Mouse (Mus musculus): Measurements from ENCODE around the gene Mrpl37. TPM values are rescaled to one million over a fixed set of nuclear protein-coding genes. Genes with fewer than 3 reads are reported as not detected.

Gene Mrpl37
- polyA plus RNA-seq, 1 experiment from 2014 or later = 125 TPM

DNA sequence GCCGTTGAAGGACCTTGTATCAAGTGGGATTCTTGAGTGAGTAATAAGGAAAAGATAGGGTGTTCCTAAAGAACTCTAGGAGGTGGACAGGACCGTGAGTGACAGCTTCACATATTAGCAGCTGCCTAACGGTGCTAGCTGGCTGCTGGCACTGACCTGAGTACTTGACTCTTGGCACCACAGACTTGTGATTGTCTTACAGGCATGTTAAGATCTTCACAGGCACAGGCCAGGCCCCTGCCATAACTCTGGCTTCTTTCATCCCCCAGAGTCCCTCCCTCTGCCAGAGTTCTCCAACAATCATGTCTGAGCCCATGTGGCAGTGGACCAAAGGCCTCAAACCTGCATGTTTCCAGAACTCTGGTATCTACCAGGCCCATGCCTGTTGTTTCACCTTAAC is 48.1 kb downstream of the Mrpl37 start:
- peaks cover 2% of the 10 kb centered on the region; the same call in 1 of the 2 replicates for H3K36me3 ChIP-seq (ENCODE audit: control insufficient read depth, insufficient read depth, low read length)
- 59% methylated on average over 3 of the region's 3 CpGs for WGBS
- H3K4me1 ChIP-seq (ENCODE audit: control insufficient read depth, insufficient read depth, low read length) = peaks cover 30% of the 10 kb centered on the region
- H3K9me3 ChIP-seq (ENCODE audit: control insufficient read depth, low read length) = no peaks in the 10 kb centered on the region
- no peak overlapping the region for H3K4me2 ChIP-seq (replicated peaks; ENCODE audit: low read depth, low read length)
- no peak for ATAC-seq (ENCODE audit: low FRiP score, low TSS enrichment)
- H3K9ac ChIP-seq (ENCODE audit: low read depth, low read length) = no peak overlapping the region
- H3K27me3 ChIP-seq (ENCODE audit: control insufficient read depth, insufficient read depth, low read length) = no peaks in the 10 kb centered on the region
- no peak overlapping the region for H3K27ac ChIP-seq (ENCODE audit: low read depth, low read length)
- no peak overlapping the region for H3K4me3 ChIP-seq (ENCODE audit: low read length)

DNA sequence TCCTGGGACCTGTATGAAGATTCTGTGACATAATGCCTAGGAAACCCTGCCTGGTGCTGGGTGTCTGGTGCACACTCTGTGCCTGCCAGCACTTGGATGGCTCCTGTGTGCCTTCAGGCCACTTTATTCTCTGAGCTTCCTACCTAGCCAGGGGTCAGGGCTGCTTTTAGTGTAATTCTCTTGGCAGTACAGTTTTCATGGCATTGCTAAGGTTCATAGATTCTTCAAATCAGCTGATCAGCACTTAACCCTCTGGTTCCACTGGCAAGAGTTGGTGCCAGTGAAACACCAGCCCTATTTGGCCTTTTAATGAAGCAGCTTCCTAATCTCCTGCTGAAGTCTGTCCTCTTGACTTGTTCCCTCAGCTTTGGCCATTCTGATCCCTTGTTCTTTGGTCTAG is 49.4 kb downstream of the Mrpl37 start:
- H3K4me1 ChIP-seq (ENCODE audit: control insufficient read depth, insufficient read depth, low read length) = peaks cover 30% of the 10 kb centered on the region
- no peak overlapping the region for H3K9ac ChIP-seq (ENCODE audit: low read depth, low read length)
- no peaks in the 10 kb centered on the region for H3K9me3 ChIP-seq (ENCODE audit: control insufficient read depth, low read length)
- ATAC-seq (ENCODE audit: low FRiP score, low TSS enrichment) = no peak
- no peak overlapping the region for H3K27ac ChIP-seq (ENCODE audit: low read depth, low read length)
- no peak overlapping the region for H3K4me3 ChIP-seq (ENCODE audit: low read length)
- no peak overlapping the region for H3K4me2 ChIP-seq (replicated peaks; ENCODE audit: low read depth, low read length)
- H3K27me3 ChIP-seq (ENCODE audit: control insufficient read depth, insufficient read depth, low read length) = no peaks in the 10 kb centered on the region
- H3K36me3 ChIP-seq (ENCODE audit: control insufficient read depth, insufficient read depth, low read length) = peaks cover 2% of the 10 kb centered on the region; the same call in 1 of the 2 replicates

DNA sequence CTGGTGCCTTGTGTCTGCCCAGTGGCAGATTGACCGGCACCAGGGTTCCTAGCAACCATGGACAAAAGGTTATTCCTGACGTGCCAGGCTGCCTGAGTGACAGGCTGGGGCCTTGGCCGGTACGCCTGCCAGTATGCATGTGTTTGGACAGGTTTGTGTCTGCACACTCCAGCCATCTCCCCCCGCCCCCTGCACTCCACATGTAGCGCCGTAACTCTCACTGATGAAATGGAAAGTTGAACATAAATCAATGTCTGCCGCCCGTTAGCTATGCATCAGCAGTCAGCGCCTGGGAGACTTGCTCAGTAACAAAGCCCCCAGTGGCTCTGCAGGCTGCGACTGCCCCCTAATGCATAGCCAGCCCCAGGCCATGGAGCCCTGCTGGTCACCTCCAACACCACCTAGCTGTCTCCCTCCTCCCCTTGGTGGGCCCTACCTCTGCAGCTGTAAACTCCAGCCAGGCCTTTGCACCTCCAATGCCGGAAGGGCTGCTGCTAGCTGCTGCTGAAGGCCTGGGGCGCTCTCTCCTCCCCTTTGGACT is 50.6 kb downstream of the Mrpl37 start:
- WGBS = 14% methylated on average over 13 of the region's 13 CpGs
- Histone ChIP-seq H3K4me1 (ENCODE audit: control insufficient read depth, insufficient read depth, low read length) (peaks cover 30% of the 10 kb centered on the region), H3K4me3 (ENCODE audit: low read length) (no peak overlapping the region), H3K9ac (ENCODE audit: low read depth, low read length) (no peak overlapping the region), H3K27me3 (ENCODE audit: control insufficient read depth, insufficient read depth, low read length) (no peaks in the 10 kb centered on the region), H3K4me2 (replicated peaks; ENCODE audit: low read depth, low read length) (no peak overlapping the region), H3K27ac (ENCODE audit: low read depth, low read length) (peak overlapping the region; percentile 53), H3K9me3 (ENCODE audit: control insufficient read depth, low read length) (no peaks in the 10 kb centered on the region), H3K36me3 (ENCODE audit: control insufficient read depth, insufficient read depth, low read length) (peaks cover 2% of the 10 kb centered on the region; the same call in 1 of the 2 replicates)
- ATAC-seq (ENCODE audit: low FRiP score, low TSS enrichment) = peak; percentile 90

DNA sequence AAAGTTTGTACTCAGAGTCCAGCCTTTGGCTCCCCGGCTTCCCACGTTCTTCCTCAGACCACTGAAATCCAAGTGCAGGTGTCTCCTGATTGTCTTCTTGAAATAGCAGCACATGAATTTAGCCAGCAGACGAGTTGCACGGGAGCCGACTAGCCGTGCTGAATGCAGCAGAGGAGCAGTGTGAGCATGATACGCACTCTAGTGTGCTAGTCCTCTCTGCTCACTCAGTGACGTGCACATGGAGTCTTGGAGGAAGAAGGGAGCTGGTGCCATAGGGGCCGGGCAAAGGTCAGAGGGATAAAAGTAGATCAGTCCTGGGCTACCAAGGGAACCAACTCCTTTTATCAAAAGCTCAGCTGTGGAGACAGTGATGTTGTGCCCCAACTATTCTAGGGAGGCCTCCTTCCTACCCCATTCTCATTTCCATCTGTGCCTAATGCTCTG is 52.8 kb downstream of the Mrpl37 start:
- no peak overlapping the region for H3K4me2 ChIP-seq (replicated peaks; ENCODE audit: low read depth, low read length)
- H3K4me1 ChIP-seq (ENCODE audit: control insufficient read depth, insufficient read depth, low read length) = peaks cover 26% of the 10 kb centered on the region
- WGBS = 76% methylated on average over 9 of the region's 9 CpGs
- no peaks in the 10 kb centered on the region for H3K27me3 ChIP-seq (ENCODE audit: control insufficient read depth, insufficient read depth, low read length)
- H3K9ac ChIP-seq (ENCODE audit: low read depth, low read length) = no peak overlapping the region
- H3K27ac ChIP-seq (ENCODE audit: low read depth, low read length) = no peak overlapping the region
- ATAC-seq (ENCODE audit: low FRiP score, low TSS enrichment) = no peak
- H3K36me3 ChIP-seq (ENCODE audit: control insufficient read depth, insufficient read depth, low read length) = peaks cover 20% of the 10 kb centered on the region
- H3K9me3 ChIP-seq (ENCODE audit: control insufficient read depth, low read length) = no peaks in the 10 kb centered on the region
- H3K4me3 ChIP-seq (ENCODE audit: low read length) = no peak overlapping the region

DNA sequence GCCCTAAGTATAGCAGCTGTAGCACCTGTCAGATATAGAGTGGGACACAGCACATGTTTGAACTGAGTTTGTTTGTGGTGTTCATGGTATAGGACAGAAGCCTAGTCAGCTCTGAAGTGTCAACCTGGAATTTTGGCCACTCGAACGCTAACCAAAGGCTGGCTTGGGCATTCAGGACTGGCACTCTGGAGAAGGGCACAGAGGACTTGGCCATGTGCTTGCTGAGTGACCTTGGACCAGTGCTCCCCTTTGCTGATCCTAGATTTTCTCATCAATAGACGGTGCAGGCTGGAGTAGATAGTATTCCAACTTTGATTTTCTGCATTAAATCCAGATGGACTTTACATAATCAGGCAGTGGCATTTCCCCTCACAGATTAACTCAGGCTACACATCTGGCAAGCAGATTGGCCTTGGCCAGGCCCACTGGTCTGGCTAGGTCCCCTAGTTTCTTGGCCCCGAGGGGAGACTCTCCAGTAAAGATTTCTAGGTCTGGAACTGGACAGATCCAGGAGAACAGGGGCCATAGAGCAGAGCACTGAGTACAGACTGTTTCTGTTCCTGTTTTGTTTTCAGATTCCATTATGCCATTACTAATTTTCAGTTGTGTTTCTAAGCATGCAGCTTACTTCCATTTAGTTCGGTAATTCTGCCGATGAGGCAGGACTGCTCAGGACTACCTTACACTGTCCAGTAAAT is 53.4 kb downstream of the Mrpl37 start:
- Histone ChIP-seq H3K27ac (ENCODE audit: low read depth, low read length) (no peak overlapping the region), H3K9me3 (ENCODE audit: control insufficient read depth, low read length) (no peaks in the 10 kb centered on the region), H3K4me3 (ENCODE audit: low read length) (no peak overlapping the region), H3K9ac (ENCODE audit: low read depth, low read length) (no peak overlapping the region), H3K4me2 (replicated peaks; ENCODE audit: low read depth, low read length) (no peak overlapping the region), H3K36me3 (ENCODE audit: control insufficient read depth, insufficient read depth, low read length) (peaks cover 21% of the 10 kb centered on the region), H3K27me3 (ENCODE audit: control insufficient read depth, insufficient read depth, low read length) (no peaks in the 10 kb centered on the region), H3K4me1 (ENCODE audit: control insufficient read depth, insufficient read depth, low read length) (peaks cover 26% of the 10 kb centered on the region)
- WGBS = 91% methylated on average over 6 of the region's 6 CpGs
- ATAC-seq (ENCODE audit: low FRiP score, low TSS enrichment) = no peak

DNA sequence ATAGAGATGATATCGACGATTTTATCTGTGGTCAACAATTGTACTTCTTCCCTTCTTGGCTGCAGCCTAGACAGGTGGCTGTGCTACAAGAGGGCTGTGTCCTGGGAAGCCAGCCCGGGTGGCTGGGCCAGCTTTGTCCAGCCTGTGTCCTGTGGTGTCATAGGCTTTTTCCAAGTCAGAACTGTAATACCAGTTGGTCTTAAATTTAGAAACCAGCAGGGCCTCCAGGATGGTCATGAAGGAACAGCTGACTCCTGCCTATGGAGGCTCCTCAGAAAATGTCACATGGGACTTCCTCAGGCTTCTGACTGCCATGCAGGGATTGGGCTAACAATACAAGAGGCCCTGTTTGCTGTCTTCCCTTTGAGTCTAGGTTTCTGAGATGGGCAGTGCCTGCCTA is 54.1 kb downstream of the Mrpl37 start:
- Histone ChIP-seq H3K36me3 (ENCODE audit: control insufficient read depth, insufficient read depth, low read length) (peaks cover 21% of the 10 kb centered on the region), H3K4me1 (ENCODE audit: control insufficient read depth, insufficient read depth, low read length) (peaks cover 21% of the 10 kb centered on the region), H3K4me2 (replicated peaks; ENCODE audit: low read depth, low read length) (no peak overlapping the region), H3K4me3 (ENCODE audit: low read length) (no peak overlapping the region), H3K27ac (ENCODE audit: low read depth, low read length) (no peak overlapping the region), H3K9me3 (ENCODE audit: control insufficient read depth, low read length) (no peaks in the 10 kb centered on the region), H3K27me3 (ENCODE audit: control insufficient read depth, insufficient read depth, low read length) (no peaks in the 10 kb centered on the region), H3K9ac (ENCODE audit: low read depth, low read length) (no peak overlapping the region)
- 88% methylated on average over 3 of the region's 3 CpGs for WGBS
- no peak for ATAC-seq (ENCODE audit: low FRiP score, low TSS enrichment)

DNA sequence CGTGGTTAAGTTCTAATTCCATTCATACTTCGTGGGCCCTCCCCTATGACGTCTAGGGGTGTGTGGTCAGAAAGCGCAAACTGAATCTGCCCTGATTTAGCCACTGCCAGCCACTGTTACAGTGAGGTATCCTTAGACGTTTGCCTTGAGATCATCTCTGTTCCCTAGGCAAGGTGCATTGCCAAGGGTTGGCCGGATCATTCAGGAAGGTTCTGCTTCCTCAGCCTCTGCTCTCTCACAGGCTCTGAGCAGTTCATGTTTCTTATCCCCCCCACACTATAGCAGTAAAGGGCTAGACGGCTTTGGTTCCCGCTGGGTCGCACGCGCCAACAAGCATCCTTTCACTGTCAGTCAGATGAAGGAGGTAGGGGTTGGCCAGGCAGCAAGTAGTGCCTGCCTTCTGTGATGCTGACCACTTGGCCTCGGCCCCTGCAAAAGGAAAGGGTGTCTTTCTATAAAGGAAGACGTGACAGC is 54.6 kb downstream of the Mrpl37 start:
- WGBS = 74% methylated on average over 13 of the region's 13 CpGs
- Histone ChIP-seq H3K9ac (ENCODE audit: low read depth, low read length) (no peak overlapping the region), H3K4me3 (ENCODE audit: low read length) (no peak overlapping the region), H3K4me1 (ENCODE audit: control insufficient read depth, insufficient read depth, low read length) (peaks cover 21% of the 10 kb centered on the region), H3K4me2 (replicated peaks; ENCODE audit: low read depth, low read length) (no peak overlapping the region), H3K27ac (ENCODE audit: low read depth, low read length) (no peak overlapping the region), H3K9me3 (ENCODE audit: control insufficient read depth, low read length) (no peaks in the 10 kb centered on the region), H3K36me3 (ENCODE audit: control insufficient read depth, insufficient read depth, low read length) (peaks cover 21% of the 10 kb centered on the region), H3K27me3 (ENCODE audit: control insufficient read depth, insufficient read depth, low read length) (no peaks in the 10 kb centered on the region)
- no peak for ATAC-seq (ENCODE audit: low FRiP score, low TSS enrichment)

DNA sequence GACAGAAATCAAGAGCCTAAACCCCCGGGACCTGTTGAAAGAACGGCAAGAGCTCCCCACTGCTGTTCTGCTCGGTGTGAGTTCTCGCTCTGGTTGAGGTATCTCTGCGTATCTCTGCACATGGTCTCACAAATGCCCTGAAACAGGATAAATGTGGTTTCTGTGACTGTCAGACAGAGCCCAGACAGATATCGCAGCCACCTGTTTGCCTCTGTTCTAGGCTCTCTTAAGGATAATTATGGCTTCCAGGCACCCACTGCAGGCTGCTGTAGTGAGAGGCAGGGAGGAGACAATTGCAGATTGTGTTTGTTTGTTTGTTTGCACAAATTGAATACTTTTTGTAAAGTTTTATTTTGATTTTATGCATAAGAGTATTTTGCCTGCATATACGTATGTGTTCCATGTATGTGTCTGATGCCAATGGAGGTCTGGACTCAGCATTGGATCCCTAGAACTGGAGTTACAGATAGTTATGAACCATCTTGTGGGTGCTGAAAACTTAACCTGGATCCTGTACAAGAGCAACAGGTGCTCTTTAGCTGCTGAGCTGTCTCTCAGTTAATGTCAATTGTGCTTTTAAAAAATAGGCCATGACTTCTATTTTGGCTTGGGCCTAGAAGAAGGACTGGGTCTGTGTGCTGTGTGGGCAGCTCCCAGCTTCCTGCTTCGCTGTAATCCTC is 55.2 kb downstream of the Mrpl37 start:
- peaks cover 16% of the 10 kb centered on the region for H3K4me1 ChIP-seq (ENCODE audit: control insufficient read depth, insufficient read depth, low read length)
- ATAC-seq (ENCODE audit: low FRiP score, low TSS enrichment) = no peak
- WGBS = 89% methylated on average over 8 of the region's 8 CpGs
- no peaks in the 10 kb centered on the region for H3K9me3 ChIP-seq (ENCODE audit: control insufficient read depth, low read length)
- peaks cover 21% of the 10 kb centered on the region for H3K36me3 ChIP-seq (ENCODE audit: control insufficient read depth, insufficient read depth, low read length)
- no peaks in the 10 kb centered on the region for H3K27me3 ChIP-seq (ENCODE audit: control insufficient read depth, insufficient read depth, low read length)
- no peak overlapping the region for H3K9ac ChIP-seq (ENCODE audit: low read depth, low read length)
- H3K4me3 ChIP-seq (ENCODE audit: low read length) = no peak overlapping the region
- H3K4me2 ChIP-seq (replicated peaks; ENCODE audit: low read depth, low read length) = no peak overlapping the region
- no peak overlapping the region for H3K27ac ChIP-seq (ENCODE audit: low read depth, low read length)

DNA sequence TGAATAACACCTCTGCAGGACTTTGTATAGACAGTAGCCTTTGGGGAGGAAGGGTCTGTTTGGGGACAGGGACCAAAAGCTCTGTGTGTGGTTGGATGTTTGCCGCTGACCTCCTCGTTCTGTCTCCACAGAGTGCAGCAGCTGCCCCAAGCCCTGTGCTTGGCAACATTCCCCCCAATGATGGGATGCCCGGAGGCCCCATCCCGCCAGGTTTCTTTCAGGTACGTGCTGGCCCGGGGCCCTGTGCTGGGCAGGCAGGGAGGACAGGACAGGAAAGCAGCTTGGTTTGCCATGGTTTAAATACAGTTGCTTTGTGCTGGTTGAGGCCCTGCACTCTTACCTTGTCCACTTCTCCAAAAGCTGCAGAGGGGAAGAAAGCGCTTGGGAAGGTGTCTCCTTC is 57.1 kb downstream of the Mrpl37 start:
- H3K4me1 ChIP-seq (ENCODE audit: control insufficient read depth, insufficient read depth, low read length) = no peaks in the 10 kb centered on the region
- no peaks in the 10 kb centered on the region for H3K27me3 ChIP-seq (ENCODE audit: control insufficient read depth, insufficient read depth, low read length)
- H3K27ac ChIP-seq (ENCODE audit: low read depth, low read length) = no peak overlapping the region
- H3K4me2 ChIP-seq (replicated peaks; ENCODE audit: low read depth, low read length) = no peak overlapping the region
- H3K9me3 ChIP-seq (ENCODE audit: control insufficient read depth, low read length) = no peaks in the 10 kb centered on the region
- H3K4me3 ChIP-seq (ENCODE audit: low read length) = no peak overlapping the region
- H3K36me3 ChIP-seq (ENCODE audit: control insufficient read depth, insufficient read depth, low read length) = peaks cover 21% of the 10 kb centered on the region
- H3K9ac ChIP-seq (ENCODE audit: low read depth, low read length) = no peak overlapping the region
- WGBS = 96% methylated on average over 7 of the region's 7 CpGs
- no peak for ATAC-seq (ENCODE audit: low FRiP score, low TSS enrichment)
